ENCODE assay signal across 8 mouse cellular contexts in the genomic region with DNA sequence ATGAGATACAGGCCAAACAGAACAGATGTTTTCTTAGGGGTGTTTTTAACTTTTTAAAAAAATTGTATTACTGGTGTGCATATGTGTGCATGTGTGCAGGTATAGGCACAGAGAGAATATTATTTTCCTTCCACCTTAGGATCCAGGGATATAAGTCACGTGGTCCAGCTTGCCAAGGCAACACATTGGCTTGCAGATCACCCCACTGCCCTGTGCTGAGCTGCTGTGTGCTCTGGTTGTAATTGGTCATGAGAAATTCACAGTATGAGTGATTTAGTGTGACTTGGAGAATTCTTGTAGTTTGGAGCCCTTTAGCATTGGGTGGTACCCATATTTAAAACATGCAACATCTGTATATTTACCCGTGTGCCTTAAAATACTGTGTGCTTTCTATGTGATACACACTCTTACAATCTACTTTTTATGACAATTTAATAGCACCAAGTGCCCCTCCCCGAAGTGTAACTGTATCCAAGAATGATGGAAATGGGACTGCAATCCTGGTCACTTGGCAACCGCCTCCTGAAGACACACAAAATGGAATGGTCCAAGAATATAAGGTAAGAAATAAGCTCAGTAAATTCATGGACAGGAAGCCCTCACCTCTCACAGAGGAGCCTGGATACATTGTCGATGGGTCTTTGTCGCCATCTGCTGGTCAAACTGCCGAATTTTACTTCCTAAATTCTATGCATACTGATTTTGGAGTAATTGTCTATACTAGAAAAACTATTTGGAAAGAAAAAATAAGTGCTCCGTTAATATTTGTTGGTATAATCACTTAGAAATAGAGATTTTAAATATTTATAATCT.
DNase-seq lines count a peak whose midpoint lies in the region; ATAC-seq lines count a peak whose summit lies in the region.

No protein-coding gene starts in this region.

- H3K4me2 ChIP-seq in forebrain, embryonic 16.5 days (ENCODE audit: low read length), result no peak overlapping the region
- H3K4me2 ChIP-seq in hindbrain, embryonic 16.5 days (ENCODE audit: low read length), result no peak overlapping the region

- ATAC-seq in forebrain, embryonic 16.5 days, result peak; percentile 73
- peak; percentile 77 for ATAC-seq in hindbrain, embryonic 16.5 days
- ATAC-seq in megakaryocyte progenitor cell, adult 5-6 weeks (replicated peaks; ENCODE audit: poor library complexity), result peak; percentile 97

- WGBS in forebrain, embryonic 16.5 days, result 27% methylated on average over 8 of the region's 8 CpGs
- WGBS in hindbrain, embryonic 16.5 days, result 27% methylated on average over 8 of the region's 8 CpGs

- no peaks in the 10 kb centered on the region for H3K36me3 ChIP-seq in forebrain, embryonic 16.5 days (ENCODE audit: control insufficient read depth, insufficient read depth)
- H3K36me3 ChIP-seq in hindbrain, embryonic 16.5 days (ENCODE audit: control insufficient read depth, insufficient read depth, low read length), result no peaks in the 10 kb centered on the region

- peak; percentile 76 for DNase-seq in adipocyte (ENCODE audit: low spot score)
- DNase-seq in cerebellum, adult 18-20 months, result peak; percentile 69 to 78
- peak; percentile 61 to 78 for DNase-seq in layer of hippocampus, postnatal 25 days (ENCODE audit: extremely low spot score in 1 of 2, low spot score in 1 of 2)
- DNase-seq in right cerebral cortex, postnatal 14 days, result peak; percentile 71
- no peak for DNase-seq in natural killer cell, adult 2 months (ENCODE audit: low spot score in 2 of 2)

- no peak overlapping the region for H3K9ac ChIP-seq in forebrain, embryonic 16.5 days (replicated peaks; ENCODE audit: low read depth, low read length)
- no peak overlapping the region for H3K9ac ChIP-seq in hindbrain, embryonic 16.5 days (ENCODE audit: low read depth, low read length)

- H3K4me3 ChIP-seq in forebrain, embryonic 16.5 days (replicated peaks; ENCODE audit: low read length), result no peak overlapping the region
- H3K4me3 ChIP-seq in hindbrain, embryonic 16.5 days (ENCODE audit: low read length), result no peak overlapping the region

- H3K4me1 ChIP-seq in forebrain, embryonic 16.5 days (replicated peaks; ENCODE audit: control insufficient read depth, insufficient read depth, low read length), result 0 out of 2 replicates have a peak, but pooled peaks cover 2% of the 10 kb centered on the region
- no peaks in the 10 kb centered on the region for H3K4me1 ChIP-seq in hindbrain, embryonic 16.5 days (ENCODE audit: control insufficient read depth, insufficient read depth, low read depth, low read length)

- no peaks in the 10 kb centered on the region for H3K9me3 ChIP-seq in forebrain, embryonic 16.5 days (ENCODE audit: control insufficient read depth, low read length)
- H3K9me3 ChIP-seq in hindbrain, embryonic 16.5 days (ENCODE audit: control insufficient read depth, low read length), result no peaks in the 10 kb centered on the region

- no peaks in the 10 kb centered on the region for H3K27me3 ChIP-seq in forebrain, embryonic 16.5 days (replicated peaks; ENCODE audit: control insufficient read depth, insufficient read depth, low read length)
- H3K27me3 ChIP-seq in hindbrain, embryonic 16.5 days (replicated peaks; ENCODE audit: control insufficient read depth, insufficient read depth, low read length), result no peaks in the 10 kb centered on the region

- no peak overlapping the region for H3K27ac ChIP-seq in forebrain, embryonic 16.5 days (ENCODE audit: low read length)
- no peak overlapping the region for H3K27ac ChIP-seq in hindbrain, embryonic 16.5 days (ENCODE audit: low read depth, low read length)

Comparison
In these comparisons a context has a peak if more than half of its experiments do, and no peak if none do; other contexts are left out.
1. DNase-seq: peak in adipocyte (single experiment), cerebellum, adult 18-20 months (2 of 2), layer of hippocampus, postnatal 25 days (2 of 2) and right cerebral cortex, postnatal 14 days (single experiment); none in natural killer cell, adult 2 months (0 of 2).
2. Peak in every context shown above with its lines, with median percentiles within 50 percentile points of each other: ATAC-seq.